Mouse (Mus musculus) ES-Bruce4 (cell line): ENCODE measurements around the gene Wdr24.

ENCODE experiments used
- CTCF ChIP-seq: IDR thresholded peaks from one replicate; pipeline ENCODE4 v1.8.1; 2011; ENCODE audit warnings: low read depth, low read length
- POLR2A ChIP-seq: IDR thresholded peaks from one replicate; pipeline ENCODE4 v1.8.1; 2011; ENCODE audit warnings: low read length; ENCODE audit not compliant: insufficient read depth

- no peak for TF ChIP-seq POLR2A
- no peak for TF ChIP-seq CTCF
These were observed 36.5 kb upstream of the Wdr24 start for GRCm38 (mm10) chr17:25786781-25787504.
